Mouse (Mus musculus) testis, adult 2 months (tissue): Measurements from ENCODE around the gene Aurkaip1. TPM values are rescaled to one million over a fixed set of nuclear protein-coding genes. Genes with fewer than 3 reads are reported as not detected.
A peak's percentile ranks its signal among the peaks of the same experiment; 100 is the strongest.

Source experiments
- H3K27ac ChIP-seq: fragments of 200-500 bp; 2 replicates; pipeline ENCODE4 v1.5.1; 2012; ENCODE audit warnings: low read depth, low read length; ENCODE audit not compliant: control insufficient read depth, insufficient read depth
- H3K27me3 ChIP-seq: fragments of 200-500 bp; 2 replicates; pipeline ENCODE4 v1.6.1; 2012; ENCODE audit warnings: mild to moderate bottlenecking, low read length, moderate library complexity; ENCODE audit not compliant: control insufficient read depth, insufficient read depth
- H3K36me3 ChIP-seq: fragments of 200-500 bp; 2 replicates; pipeline ENCODE4 v1.6.1; 2012; ENCODE audit warnings: mild to moderate bottlenecking, low read length; ENCODE audit not compliant: control insufficient read depth, insufficient read depth
- H3K4me1 ChIP-seq: fragments of 200-500 bp; 2 replicates; pipeline ENCODE4 v1.6.1; 2012; ENCODE audit warnings: low read length; ENCODE audit not compliant: control insufficient read depth, insufficient read depth
- H3K4me3 ChIP-seq: fragments of 200-500 bp; 2 replicates; pipeline ENCODE4 v1.5.1; 2012; ENCODE audit warnings: low read depth, mild to moderate bottlenecking, low read length, moderate library complexity, mixed read lengths; ENCODE audit not compliant: control insufficient read depth
- CTCF ChIP-seq: fragments of 200-500 bp; IDR thresholded peaks from 2 replicates; pipeline ENCODE4 v1.5.1; 2012; ENCODE audit warnings: low read depth, mild to moderate bottlenecking, inconsistent platforms, low read length, moderate library complexity; ENCODE audit not compliant: control insufficient read depth, insufficient read depth, insufficient replicate concordance
- POLR2A ChIP-seq: fragments of 200-500 bp; IDR thresholded peaks from 2 replicates; pipeline ENCODE4 v1.6.1; 2012; ENCODE audit warnings: low read depth, mild to moderate bottlenecking, inconsistent platforms, low read length, moderate library complexity; ENCODE audit not compliant: control insufficient read depth
- polyA plus RNA-seq: library from polyadenylated mRNA; depleted of rRNA; stranded (reverse); fragments of >200 nt; gene quantifications from 2 replicates; pipeline ENCODE4 v1.2.3, GENCODE M21; 2012; rRNA removed

The Aurkaip1 gene
- polyA plus RNA-seq, 1 experiment, result 108 TPM

- Histone ChIP-seq H3K36me3 (no peaks in the 10 kb centered on the region), H3K4me3 (peak overlapping the region; percentile 94), H3K4me1 (peaks cover 12% of the 10 kb centered on the region), H3K27ac (peak overlapping the region; percentile 86), H3K27me3 (no peaks in the 10 kb centered on the region)
- no peak for TF ChIP-seq CTCF
- no peak for TF ChIP-seq POLR2A
Observed at GRCm38 (mm10) chr4:155868614-155869298, 37.7 kb downstream of the Aurkaip1 start.

GRCm38 (mm10) chr4:155869317-155870033 is 38.4 kb downstream of the Aurkaip1 start, which contains the start of the genes Cptp and Ints11:
Gene Cptp (minus strand): TSS chr4:155869440.
Gene Ints11 (plus strand): TSS chr4:155869546.
- H3K36me3 ChIP-seq, result no peaks in the 10 kb centered on the region
- peaks cover 12% of the 10 kb centered on the region for H3K4me1 ChIP-seq
- H3K27ac ChIP-seq, result peak within 1 kb of the TSS; percentile 86
- H3K27me3 ChIP-seq, result no peaks in the 10 kb centered on the region
- peak within 1 kb of the TSS; percentile 94 for H3K4me3 ChIP-seq
- TF ChIP-seq POLR2A (peak; percentile 62), CTCF (no peak)

- Histone ChIP-seq H3K4me3 (no peak overlapping the region), H3K36me3 (no peaks in the 10 kb centered on the region; the same call in 1 of the 2 replicates), H3K27me3 (no peaks in the 10 kb centered on the region), H3K27ac (no peak overlapping the region), H3K4me1 (peaks cover 9% of the 10 kb centered on the region)
- TF ChIP-seq POLR2A, result no peak
- no peak for TF ChIP-seq CTCF
Observed at GRCm38 (mm10) chr4:155871404-155871803, 40.3 kb downstream of the Aurkaip1 start.

Other genes starting within 250 kb of the Aurkaip1 start
- 3.2 and 3.5 TPM in 2 replicates for gene Slc35e2, start 229.9 kb upstream of the Aurkaip1 start, polyA plus RNA-seq
- gene Cdk11b, start 206.4 kb upstream of the Aurkaip1 start, polyA plus RNA-seq, result 23.6 and 29.9 TPM in 2 replicates
- not detected in 2 replicates for gene Gm10563, start 185.9 kb upstream of the Aurkaip1 start, polyA plus RNA-seq
- 3.7 and 5.9 TPM in 2 replicates for gene Mmp23, start 177.9 kb upstream of the Aurkaip1 start, polyA plus RNA-seq
- 39.3 and 40.6 TPM in 2 replicates for gene Mib2, start 162.1 kb upstream of the Aurkaip1 start, polyA plus RNA-seq
- 2.7 and 3.3 TPM in 2 replicates for gene Fndc10, start 136.9 kb upstream of the Aurkaip1 start, polyA plus RNA-seq
- 34.6 and 37.4 TPM in 2 replicates for gene Ssu72, start 126.5 kb upstream of the Aurkaip1 start, polyA plus RNA-seq
- 1.5 and 1.8 TPM in 2 replicates for gene Tmem240, start 96.5 kb upstream of the Aurkaip1 start, polyA plus RNA-seq
- 18.7 and 23.4 TPM in 2 replicates for gene Atad3a, start 70.2 kb upstream of the Aurkaip1 start, polyA plus RNA-seq
- 5.5 and 5.6 TPM in 2 replicates for gene Vwa1, start 56.6 kb upstream of the Aurkaip1 start, polyA plus RNA-seq
- 1.0 TPM in 2 replicates for gene Tmem88b, start 45.4 kb upstream of the Aurkaip1 start, polyA plus RNA-seq
- gene Ankrd65, start 40.8 kb upstream of the Aurkaip1 start, polyA plus RNA-seq, result 0.08 and 0.27 TPM in 2 replicates
- 134 and 144 TPM in 2 replicates for gene Mrpl20, start 28.4 kb upstream of the Aurkaip1 start, polyA plus RNA-seq
- gene Ccnl2, start 18.8 kb upstream of the Aurkaip1 start, polyA plus RNA-seq, result 35.4 and 38.4 TPM in 2 replicates
- gene Mxra8, start 8.4 kb downstream of the Aurkaip1 start, polyA plus RNA-seq, result 114 and 149 TPM in 2 replicates
- gene Dvl1, start 16.1 kb downstream of the Aurkaip1 start, polyA plus RNA-seq, result 132 and 135 TPM in 2 replicates
- gene Tas1r3, start 32.1 kb downstream of the Aurkaip1 start, polyA plus RNA-seq, result 1.9 and 2.3 TPM in 2 replicates
- gene Cptp, start 38.2 kb downstream of the Aurkaip1 start, polyA plus RNA-seq, result 223 and 230 TPM in 2 replicates
- 19.9 and 21.7 TPM in 2 replicates for gene Ints11, start 38.3 kb downstream of the Aurkaip1 start, polyA plus RNA-seq
- gene Pusl1, start 60.5 kb downstream of the Aurkaip1 start, polyA plus RNA-seq, result 20.3 and 23.5 TPM in 2 replicates
- 9.0 and 11.3 TPM in 2 replicates for gene Acap3, start 60.5 kb downstream of the Aurkaip1 start, polyA plus RNA-seq
- gene Ube2j2, start 112.6 kb downstream of the Aurkaip1 start, polyA plus RNA-seq, result 80.7 and 95.4 TPM in 2 replicates
- gene C1qtnf12, start 131.0 kb downstream of the Aurkaip1 start, polyA plus RNA-seq, result 30.7 and 31.6 TPM in 2 replicates
- 2.4 and 2.5 TPM in 2 replicates for gene B3galt6, start 161.4 kb downstream of the Aurkaip1 start, polyA plus RNA-seq
- 47.6 and 50.5 TPM in 2 replicates for gene Sdf4, start 161.6 kb downstream of the Aurkaip1 start, polyA plus RNA-seq
- gene Tnfrsf4, start 182.6 kb downstream of the Aurkaip1 start, polyA plus RNA-seq, result 2.8 and 3.4 TPM in 2 replicates
- gene Tnfrsf18, start 194.9 kb downstream of the Aurkaip1 start, polyA plus RNA-seq, result not detected in 2 replicates
- gene Ttll10, start 228.1 kb downstream of the Aurkaip1 start, polyA plus RNA-seq, result 641 and 673 TPM in 2 replicates